Mouse (Mus musculus) layer of hippocampus, adult 8-10 months (tissue): ENCODE results near the gene Dynll1. TPM values are rescaled to one million over a fixed set of nuclear protein-coding genes. Genes with fewer than 3 reads are reported as not detected.
A peak's percentile ranks its signal among the peaks of the same experiment; 100 is the strongest.
"Not testable (repeated sequence)": the region's sequence is repeated elsewhere in the genome, so short reads cannot be mapped to it uniquely, and the experiment has no call there.

Experiments used
- DNase-seq, 2 experiments: peaks; one replicate each; pipeline ENCODE4 v3.0.0; 2022; ENCODE audit warnings: low spot score in 2 of 2
- total RNA-seq, 4 experiments: library from RNA; stranded (reverse); gene quantifications; 2 replicates each; pipeline ENCODE4 v1.2.4; 2022

Gene Dynll1
- total RNA-seq, 4 experiments from 2014 or later = 630 to 827 (median 734) TPM

DNA sequence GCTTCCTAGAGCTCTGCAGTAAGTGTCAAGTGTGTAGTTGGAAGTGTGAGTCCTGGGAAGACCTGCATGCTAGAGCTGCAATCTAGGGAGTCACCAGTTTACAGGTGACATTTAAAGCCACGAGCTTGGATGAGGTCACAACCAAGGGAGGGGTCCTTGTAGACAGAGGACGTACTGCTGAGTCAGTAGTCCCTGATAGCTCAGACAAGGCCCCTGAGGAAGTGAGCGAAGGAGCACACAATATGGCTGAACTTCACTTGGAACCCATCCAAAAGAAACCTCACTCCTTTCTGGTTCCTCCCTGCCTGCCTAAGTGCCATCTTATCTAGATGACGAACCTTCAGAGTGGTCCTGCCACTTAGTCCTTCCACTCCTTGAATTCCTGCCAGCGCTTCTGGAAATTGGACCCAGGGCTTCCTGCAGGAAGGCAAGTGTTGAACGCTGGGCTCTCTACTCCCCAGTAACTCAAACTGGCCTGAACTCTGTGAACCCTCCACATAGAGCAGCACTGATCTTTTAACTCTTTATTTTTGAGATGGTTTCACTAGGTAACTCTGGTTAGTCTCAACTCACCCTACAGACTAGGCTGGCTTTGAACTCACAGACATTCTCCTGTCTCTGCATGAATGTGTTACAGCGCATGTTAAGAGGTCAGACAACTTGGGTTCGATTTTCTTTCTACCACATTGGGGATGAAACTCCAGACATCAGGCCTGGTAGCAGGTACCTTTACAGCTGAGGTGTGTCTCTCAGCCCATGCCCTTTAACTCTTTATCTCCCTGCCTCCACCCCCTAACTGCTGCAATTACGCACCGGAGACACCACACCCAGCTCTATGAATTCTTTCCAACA, 12.2 kb upstream of the Dynll1 start:
- DNase-seq = no peak

DNA sequence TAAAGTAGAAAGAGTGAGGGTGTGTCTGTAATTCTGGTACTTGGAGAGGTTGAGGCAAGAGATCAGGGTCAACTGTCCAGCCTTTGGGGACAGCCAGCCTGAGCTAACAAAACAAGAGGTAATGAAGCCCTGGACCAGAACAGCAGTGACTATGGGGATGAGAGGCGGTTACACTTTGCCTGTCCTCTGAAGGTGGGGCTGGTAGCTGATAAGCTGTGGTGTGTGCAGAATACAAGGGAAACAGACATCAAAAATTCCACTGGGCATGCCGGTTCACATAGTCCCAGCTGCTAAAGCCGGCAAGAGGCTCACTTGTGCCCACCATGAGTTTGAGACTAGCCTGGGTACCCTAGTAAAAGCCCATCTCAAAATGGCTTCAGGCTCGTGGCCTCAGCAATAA, 11.6 kb upstream of the Dynll1 start:
- DNase-seq = no peak

DNA sequence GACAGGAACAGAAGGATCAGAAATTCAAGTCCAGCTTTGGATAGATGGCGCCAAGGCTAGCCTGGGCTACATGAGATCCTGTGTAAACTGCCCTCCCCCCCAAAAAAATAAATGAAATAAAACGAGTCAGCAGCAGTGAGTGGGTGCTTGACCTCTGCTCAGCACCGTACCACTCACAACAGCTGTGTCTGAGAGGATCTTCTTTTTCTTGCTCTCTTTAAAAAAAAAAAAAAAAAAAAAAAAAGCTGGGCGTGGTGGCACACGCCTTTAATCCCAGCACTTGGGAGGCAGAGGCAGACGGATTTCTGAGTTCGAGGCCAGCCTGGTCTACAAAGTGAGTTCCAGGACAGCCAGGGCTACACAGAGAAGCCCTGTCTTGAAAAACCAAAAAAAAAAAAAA, 1.4 kb upstream of the Dynll1 start:
- DNase-seq = not testable (repeated sequence)

DNA sequence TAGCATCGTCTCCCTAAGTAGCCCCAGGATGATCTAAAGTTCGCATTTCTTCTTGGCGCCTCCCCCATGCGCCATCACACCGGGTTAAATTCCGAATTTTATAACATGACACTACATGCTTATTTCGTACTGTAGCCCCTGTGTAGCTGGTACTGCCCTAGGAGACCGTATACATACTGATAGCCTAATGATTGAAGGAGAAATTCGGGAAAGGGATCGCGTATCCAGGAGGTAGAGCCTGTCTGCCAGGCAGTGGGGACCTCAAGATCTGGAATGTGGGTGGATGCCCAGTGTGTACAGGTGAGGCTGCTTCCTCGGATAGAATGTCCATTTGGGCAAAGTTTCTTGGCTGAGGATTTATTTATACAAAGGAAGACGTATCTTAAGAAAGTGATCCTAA, 816 bp upstream of the Dynll1 start:
- peak in 1 of 2 experiments; percentile 17 for DNase-seq

DNA sequence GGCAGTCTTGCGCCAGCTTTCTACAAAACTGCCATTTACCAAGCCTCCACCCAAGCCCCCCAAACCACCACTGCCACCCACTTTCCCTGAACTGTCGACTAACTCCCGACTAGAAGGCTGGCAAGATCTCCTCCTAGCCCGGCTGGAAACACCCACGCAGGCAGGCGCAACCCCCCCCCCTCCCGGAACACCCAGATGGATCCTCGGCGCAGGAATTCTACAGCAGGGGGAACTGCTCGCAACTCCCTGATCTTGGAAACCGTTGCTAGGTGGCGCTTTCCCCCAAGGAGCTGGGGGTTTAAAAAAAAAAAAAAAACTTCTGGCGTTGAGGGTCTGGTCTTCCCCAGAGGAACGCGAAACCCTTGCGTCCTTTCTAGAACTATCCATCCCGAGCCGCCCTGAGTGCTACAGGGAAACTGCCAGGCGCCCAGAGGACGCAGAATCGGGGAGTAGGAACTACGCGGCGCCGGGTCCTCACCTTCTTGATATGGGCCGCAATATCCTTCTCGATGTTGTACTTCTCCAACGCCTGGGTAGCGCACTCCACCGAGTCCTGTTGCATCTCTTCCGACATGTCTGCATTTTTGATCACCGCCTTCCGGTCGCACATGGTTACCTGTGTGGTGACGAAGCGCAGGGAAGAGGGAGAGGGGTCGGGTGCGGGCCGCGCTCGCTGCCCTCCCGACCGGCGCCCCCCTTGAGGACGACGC, 609 bp downstream of the Dynll1 start:
- DNase-seq = peak; percentile 52 to 54

DNA sequence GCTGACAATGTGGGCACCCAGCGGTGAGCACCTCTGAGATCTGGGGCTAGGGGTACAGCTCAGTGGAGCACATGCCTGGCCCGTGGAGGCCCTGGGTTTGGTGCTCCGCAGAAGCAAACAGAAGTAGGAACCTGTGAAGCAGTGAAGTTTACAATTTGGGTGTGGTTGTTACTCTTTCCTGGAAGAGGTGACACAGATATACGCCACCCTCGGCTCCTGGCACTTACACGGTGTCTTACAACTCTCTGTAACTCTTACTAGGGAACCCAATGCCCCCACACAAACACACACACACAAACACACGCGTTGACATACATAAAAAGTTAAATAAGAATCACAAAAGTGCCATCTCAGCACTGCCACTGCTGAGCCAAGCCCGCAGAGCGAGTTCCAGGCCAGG, 4.5 kb downstream of the Dynll1 start:
- no peak for DNase-seq

DNA sequence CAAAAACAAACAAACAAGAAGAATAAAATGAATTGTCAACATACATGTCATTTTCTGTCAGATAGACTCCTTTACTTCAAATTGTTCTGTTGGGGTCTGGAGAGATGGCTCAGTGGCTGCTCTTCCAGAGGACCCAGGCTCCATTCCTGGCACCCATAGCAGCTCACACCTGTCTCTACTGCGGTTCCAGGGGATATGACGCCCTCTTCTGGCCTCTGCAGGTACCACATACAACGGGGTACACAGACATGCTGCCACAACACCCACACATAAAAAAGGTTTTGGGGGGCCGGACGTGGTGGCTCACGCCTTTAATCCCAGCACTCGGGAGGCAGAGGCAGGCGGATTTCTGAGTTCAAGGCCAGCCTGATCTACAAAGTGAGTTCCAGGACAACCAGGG, 6.6 kb downstream of the Dynll1 start:
- DNase-seq = no peak

DNA sequence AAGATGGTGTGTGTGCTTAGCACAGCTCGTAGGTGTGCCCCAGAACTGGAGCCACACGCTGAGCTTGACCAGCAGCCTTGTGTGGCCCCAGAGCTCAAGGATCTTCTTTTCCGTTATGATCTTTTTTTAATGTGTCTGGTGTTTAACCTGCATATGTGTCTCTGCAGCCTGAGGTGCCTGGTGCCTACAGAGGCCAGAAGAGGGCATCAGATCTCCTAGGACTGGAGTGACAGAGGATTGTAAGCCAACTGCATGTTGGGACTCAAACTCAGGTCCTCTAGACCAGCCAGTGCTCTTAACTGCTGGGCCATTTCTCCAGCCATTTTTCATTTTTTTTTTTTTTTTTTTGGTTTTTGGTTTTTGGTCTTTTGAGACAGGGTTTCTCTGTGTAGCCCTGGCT, 16.1 kb downstream of the Dynll1 start:
- no peak for DNase-seq

DNA sequence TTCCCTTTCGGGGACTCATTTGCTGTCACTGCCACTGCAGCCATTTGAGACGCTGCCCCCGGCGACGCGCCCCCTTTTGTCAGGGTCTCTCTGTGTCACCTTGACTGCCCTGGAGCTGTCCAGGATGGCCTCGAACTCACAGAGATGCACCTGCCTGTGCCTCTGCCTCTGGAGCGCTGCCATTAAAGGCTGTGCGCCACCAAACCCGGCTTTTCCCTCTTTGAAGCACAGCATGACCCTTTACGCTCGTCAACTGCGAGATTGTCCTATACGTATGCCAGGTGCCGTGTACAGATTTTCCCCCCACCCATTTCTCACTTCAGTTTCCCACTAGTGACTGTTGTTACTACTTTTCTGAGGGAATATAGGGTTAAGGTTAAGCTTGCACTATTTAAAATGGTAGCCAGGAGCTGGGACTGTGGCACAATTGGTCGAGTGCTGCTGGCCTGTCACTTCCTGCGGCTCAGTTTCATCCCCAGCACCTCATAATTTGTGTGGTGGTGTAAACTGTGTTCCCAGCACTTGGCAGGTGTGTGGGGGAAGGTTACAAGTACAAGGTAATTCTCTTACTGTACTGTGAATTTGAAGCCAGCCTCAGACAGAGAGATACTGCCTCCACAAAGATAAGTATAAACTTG, 20.6 kb downstream of the Dynll1 start:
- DNase-seq = no peak

DNA sequence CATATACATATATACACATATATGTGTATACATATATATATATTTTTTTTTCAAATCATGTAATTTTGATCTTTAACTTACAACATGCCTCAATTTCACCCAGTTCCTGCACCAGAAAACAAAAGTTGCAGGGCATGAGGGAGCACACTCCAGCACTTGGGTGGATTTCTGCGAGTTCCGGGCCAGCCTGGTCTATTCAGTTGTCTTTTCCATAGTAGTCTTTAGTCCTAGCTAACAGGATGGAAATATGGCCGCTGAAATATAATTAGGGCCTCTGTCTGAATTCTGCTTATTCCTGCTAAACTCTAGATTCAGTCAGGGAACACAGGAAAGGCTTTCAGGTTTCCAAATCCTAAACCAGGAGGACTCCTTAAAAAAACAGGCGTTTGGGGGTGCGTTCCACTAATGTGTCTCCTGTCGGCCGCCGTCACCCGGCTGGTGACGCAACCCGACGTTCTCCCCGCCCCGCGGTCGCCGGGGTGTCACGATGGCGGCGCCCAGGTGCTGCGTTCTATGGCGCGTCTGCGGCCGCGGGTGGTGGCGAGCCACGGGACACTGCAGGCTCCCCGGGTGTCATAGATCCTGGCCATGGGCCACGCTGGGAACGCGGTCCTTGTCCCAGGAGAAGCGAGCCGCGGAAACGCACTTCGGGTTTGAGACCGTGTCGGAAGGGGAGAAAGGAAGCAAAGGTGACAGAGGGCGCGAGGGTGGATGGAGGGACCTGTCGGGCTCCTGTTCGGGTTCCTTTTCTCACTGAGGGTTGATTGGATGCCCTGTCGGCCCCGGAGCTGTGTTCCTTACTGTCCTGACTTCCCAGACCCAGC, 21.4 kb downstream of the Dynll1 start, which contains the start of gene Coq5:
Gene Coq5, plus strand, starts transcription at position 441 of the 824 bp plus-strand sequence.
- DNase-seq = peak; percentile 70 to 87

DNA sequence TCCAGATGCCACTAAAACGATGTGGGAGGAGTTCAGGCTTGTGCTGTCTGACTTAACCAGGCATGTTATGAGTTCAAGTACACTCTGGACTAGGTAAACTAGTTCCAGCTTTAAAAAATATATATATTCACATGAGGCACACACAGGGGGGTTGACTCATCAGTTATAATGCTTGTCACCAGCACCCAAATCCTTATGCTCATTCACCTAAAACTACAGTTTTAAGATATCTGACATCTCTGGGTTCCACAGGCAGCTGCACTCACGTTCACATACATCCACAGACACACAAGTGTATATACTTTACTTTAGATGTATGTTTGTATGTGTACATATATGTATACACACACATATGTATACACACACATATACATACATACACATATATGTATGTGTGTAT, 22.0 kb downstream of the Dynll1 start:
- no peak for DNase-seq

DNA sequence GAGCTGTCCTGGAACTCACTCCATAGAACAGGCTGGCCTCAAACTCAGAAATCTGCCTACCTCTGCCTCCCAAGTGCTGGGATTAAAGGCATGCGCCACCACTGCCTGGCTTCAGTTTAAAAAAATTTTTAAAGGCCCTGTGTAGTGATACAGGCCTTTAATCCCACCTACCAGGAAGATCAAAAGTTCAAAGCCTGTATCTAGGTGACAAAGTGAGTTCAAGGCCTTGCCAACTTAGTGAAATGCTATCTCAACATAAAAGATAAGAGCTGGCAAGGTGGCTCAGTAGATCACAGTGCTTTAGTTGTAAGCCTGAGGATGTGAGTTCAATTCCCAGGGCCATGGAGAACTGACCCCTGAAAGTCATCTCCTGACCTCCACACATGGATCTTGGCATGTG, 22.7 kb downstream of the Dynll1 start:
- DNase-seq = no peak

DNA sequence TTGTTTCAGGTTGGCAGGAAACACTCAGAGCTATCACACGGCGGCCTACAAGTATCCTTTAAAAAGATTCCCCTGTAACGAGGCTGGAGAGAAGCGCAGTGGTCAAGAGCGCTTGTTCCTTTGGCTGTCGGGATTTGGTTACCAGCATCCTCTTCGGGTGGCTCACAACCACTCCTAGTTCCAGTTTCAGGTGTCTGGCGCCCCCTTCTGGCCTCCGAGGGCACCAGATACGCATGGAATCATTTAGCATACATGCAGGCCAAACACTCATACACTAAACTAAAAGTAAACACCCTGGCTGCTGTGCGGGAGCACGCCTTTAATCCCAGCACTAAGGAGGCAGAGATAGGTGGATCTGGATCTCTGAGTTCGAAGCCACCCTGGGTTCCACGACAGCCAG, 24.8 kb downstream of the Dynll1 start:
- DNase-seq = no peak

DNA sequence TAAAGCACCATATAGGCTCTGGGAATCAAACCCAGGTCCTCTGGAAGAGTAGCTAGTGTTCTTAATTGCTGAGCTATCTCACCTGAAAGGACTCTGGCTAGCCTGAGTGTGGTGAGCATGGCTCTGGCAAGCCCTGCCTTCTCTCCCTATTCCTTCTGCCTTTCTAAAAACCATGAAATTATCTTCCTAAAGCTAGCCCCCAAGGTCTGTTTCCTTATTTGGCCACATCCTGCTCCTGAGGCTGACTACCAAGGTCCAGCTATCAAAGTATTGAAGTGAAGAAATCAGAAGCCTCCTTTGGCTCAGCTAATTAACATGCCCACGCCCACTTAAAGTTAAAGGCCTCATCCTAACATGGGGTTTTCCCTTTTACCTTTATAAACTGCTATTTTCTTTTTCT, 26.0 kb downstream of the Dynll1 start:
- no peak for DNase-seq

DNA sequence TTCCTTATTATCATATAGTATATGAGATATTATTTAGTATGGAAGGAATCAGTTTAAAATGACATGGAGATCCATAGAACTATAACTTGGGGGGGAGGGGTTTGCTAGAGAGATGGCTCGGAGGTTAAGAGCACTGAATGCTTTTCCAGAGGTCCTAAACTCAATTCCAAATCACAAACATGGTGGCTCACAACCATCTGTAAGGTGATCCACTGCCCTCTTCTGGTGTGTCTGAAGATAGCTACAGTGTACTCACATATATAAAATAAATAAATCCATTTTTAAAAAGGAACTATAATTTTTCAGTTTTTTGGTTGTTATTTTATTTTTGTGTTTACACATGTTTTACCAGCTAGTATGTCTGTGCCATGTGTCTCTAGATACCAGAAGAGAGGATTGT, 26.4 kb downstream of the Dynll1 start:
- no peak for DNase-seq

DNA sequence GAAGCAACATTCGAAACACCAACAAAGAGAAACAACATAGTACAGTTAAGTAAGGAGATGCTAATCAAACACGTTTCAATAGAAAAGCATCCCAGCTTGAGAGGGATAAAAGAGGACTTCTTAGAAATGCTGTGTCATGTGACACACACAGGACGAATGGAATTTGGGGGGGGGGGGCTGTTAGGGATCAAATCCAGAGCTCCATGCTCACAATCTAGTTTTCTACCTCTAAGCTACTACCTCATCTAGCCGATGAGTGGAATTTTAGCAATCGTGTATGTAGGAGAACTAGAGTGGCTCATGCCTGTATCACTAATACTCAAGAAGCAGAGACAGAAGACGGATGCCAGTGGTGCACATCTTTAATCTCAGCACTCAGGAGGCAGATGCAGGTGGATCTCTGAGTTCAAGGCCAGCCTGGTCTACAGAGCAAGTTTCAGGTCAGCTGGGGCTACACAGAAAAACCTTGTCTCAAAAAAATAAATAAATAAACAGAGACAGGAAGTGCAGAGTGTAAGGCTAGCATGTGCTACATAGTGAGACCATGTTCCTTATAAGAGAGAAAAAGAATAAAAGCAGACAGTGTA, 27.2 kb downstream of the Dynll1 start:
- DNase-seq = no peak

DNA sequence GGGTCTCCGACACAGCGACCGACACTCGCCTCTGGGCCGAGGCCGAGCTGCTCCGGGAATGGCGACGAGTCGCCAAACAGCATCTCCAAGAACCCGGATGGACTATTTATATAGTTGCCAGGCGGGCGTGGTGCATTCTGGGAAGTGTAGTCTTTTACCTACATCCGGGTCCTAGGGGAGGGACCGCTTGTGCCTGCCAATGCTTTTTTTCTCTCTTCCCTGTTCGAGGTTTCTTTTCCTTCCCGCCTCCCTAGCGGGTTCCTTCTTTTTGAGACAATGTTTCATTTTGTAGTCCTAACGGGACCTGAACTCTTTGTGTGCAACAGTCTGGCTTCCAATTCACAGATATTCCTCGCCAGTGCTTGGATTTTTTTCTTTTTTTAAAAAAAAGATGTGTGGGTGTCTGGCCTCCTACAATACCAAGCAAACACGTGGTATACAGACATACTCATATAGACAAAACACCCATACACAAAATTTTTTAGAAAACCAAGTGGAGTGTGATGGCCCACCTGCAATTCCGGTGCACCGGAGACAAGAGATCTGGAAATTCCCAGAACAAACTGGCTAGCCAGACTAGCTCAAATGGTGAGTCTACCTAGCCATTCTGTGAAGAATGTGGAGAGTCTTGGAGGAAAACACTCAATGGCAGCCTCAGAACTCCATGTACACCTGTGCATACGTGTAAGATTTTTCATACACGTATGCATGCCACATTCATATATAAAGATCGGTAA, 27.8 kb downstream of the Dynll1 start, which contains the start of gene Rnf10:
Gene Rnf10, minus strand, starts transcription at position 87 of the 737 bp plus-strand sequence.
- DNase-seq = peak; percentile 96 to 98

DNA sequence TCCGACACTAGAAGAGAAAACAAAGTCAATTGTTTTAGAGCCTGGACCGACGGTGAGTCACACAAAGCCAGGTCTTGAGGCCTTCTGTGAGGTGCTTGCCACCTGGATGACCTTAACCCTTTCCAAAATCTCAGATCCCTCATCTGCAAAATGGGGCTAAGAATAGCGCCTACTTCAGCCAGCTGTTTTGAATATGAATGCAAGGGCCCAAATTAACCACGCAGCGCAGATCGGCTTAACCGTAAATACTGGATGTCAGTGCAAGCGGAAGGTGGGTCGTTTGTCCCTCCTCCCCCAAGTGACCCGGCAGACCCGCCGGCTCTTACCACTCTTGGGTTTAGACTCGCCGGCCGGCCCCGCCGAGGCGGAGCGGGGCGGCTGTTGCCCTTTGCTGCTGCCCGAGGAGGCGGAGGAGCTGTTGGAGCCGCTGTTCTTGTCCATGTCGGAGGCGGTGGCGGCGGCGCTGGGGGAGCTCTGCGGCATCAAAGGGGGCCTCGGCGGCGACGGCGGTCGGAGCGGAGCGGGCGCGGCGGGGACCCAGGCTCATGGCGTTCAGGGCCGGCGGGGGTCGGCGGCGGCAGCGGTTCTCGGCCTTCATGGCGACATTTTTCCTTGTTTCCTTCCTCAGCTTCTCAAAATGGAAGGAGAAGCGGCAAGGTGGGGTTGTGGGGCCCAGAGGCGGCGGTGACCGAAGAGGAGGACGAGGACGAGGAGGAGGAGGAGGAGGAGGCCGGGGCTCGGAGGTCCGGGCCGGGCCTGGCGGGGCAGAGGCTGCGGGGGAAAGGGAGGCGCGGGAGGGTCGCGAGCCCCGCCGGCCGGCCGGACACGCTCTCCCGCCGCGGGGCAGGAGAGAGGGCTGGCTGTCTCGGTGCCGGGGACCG, 28.6 kb downstream of the Dynll1 start:
- no peak for DNase-seq

DNA sequence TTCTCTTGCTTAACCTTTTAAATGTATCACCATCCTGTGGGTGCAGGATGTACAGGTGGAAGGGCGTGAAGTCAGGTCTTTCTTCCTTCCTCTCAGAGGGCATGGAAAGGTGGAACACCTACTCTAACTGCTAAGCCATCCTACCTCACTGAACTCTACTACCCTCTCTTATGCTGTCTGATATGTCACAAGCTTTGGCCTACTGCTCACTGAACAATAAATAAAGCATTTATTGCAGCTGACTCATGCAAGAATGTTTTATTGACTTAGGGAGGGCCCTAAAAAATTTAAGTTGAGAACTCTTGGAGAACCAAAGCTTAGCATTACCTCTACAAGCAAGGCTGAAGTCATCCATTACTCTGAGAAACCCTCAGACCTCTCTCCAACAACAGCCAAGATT, 30.8 kb downstream of the Dynll1 start:
- DNase-seq = no peak
